Mouse (Mus musculus) effector memory CD4-positive, alpha-beta T cell, adult 5 months (primary cell): ENCODE measurements around the gene Tor3a. TPM values are rescaled to one million over a fixed set of nuclear protein-coding genes. Genes with fewer than 3 reads are reported as not detected.

Source experiments
- polyA plus RNA-seq: library from polyadenylated mRNA; unstranded; fragments of 100-300 nt; shearing (Covaris generic); gene quantifications from one replicate; pipeline ENCODE4 v1.2.1, GENCODE M21; 2017

Tor3a gene
- polyA plus RNA-seq: 24.6 TPM

DNA sequence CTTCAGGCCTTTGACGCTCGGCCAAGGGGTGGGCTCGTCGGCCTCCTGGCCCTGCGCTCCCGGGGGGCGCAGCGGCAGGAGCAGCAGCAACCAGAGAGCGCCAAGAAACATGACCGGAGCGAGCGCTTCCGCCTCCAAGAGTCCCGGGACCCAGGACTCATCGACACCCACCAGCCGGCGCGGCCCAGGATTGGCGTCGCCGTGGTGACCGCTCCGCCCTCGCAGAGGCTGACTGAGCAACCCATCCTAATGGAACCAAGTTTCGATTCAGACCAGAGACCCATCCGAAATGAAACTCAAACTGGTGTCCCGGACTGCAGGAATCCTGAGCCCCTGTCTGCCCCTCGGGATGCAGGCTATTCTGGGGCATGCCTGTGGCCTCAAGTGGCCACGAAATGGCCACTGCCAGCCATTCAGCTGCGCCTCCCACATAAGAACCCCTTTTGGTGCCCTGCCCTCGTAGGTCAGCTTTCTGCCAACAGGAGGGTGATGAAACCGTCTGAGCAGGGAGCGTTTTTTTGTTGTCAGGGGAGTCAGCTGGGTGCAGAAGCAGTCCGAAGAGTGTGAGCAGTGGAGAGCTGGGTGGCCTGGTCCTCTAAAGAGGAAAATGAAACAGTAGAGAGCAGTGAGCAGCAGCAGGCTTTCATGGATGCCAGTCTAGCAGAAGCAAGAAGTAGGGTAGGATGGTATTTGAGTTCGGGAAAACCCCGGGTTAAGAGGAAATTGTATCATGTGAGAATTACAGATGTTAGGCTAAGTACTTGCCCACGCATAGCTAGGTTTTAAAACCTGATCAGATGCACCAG lies at the start of gene Tor3a:
Tor3a (minus strand) TSS at position 162 of the 806 bp plus-strand sequence.

DNA sequence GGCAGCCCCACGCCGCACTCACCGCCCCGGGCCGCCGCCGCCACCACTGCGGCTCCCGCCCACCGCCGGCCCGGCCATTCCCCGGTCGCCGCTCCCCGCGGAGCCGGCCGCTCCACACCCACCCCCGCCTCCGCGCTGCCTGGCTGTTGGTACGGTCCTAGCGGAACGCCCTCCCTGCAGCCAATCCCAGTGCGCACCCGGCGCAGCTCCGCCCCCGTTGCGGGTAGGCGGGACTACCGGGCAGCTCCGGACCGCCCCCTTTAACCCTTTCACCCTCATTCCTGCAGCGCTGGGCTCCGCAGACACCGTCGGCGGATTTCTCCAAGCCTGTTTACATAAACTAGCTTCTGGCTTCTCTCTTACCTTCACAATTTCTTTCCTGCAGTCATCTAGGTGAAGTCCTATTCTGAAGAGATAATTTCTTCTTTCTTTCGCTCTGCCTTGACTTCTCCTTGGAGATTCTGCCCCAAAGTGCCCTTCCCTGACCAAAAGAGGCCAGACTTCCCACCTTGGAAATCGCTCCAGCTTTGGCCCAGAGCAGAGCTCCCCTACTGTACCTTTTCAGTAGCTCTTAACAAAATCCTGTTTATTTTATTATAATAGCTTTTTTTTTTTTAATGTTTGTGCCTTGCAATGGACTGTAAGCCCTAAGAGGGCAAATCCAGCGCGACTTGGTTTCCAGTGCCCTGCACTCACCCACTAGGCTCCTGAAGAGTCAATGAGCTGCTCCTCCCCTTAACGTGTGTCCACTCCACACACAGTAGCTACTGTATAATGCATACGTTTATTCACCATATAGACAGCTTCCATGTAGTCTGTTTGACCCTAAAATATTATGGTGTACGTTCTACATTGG lies 45.0 kb upstream of the Tor3a start, which contains the start of gene Fam20b:
Fam20b (minus strand) TSS at position 137 of the 856 bp plus-strand sequence.

Other genes starting within 250 kb of the Tor3a start
- 31.6 TPM for gene Soat1, start 200.0 kb downstream of the Tor3a start, polyA plus RNA-seq
- 1.00 TPM for gene Gm10031, start 150.3 kb downstream of the Tor3a start, polyA plus RNA-seq
- gene Abl2, start 115.6 kb downstream of the Tor3a start, polyA plus RNA-seq: 10.6 TPM
- gene Fam20b, start 44.7 kb upstream of the Tor3a start, polyA plus RNA-seq: 17.0 TPM
- 0.82 TPM for gene Angptl1, start 164.2 kb upstream of the Tor3a start, polyA plus RNA-seq